Mouse (Mus musculus) myocyte (in vitro differentiated cells): Measurements from ENCODE around the gene Eepd1.

Experiments used
- CEBPB ChIP-seq: IDR thresholded peaks from 2 replicates; pipeline ENCODE4 v1.6.1; 2011; ENCODE audit warnings: mild to moderate bottlenecking, moderate library complexity; ENCODE audit not compliant: poor library complexity, insufficient read depth, severe bottlenecking
- E2F4 ChIP-seq: IDR thresholded peaks from one replicate; pipeline ENCODE4 v1.6.1; 2011; ENCODE audit warnings: mild to moderate bottlenecking, control low read depth, moderate library complexity; ENCODE audit not compliant: insufficient read depth
- MAX ChIP-seq: IDR thresholded peaks from one replicate; pipeline ENCODE4 v1.6.1; 2011; ENCODE audit warnings: low read depth, mild to moderate bottlenecking, control low read depth
- MYOD1 ChIP-seq, 3 experiments: IDR thresholded peaks; one replicate each; pipeline ENCODE4 v1.6.1; 2011; ENCODE audit warnings: control low read depth in 2 of 3, low read depth in 2 of 3, mild to moderate bottlenecking in 2 of 3, moderate library complexity in 1 of 3; ENCODE audit not compliant: insufficient read length in 2 of 3, control insufficient read depth in 1 of 3
- MYOG ChIP-seq, 3 experiments: IDR thresholded peaks; one replicate each; pipeline ENCODE4 v1.6.1; 2011; ENCODE audit warnings: control low read depth in 2 of 3, low read depth in 2 of 3, mild to moderate bottlenecking in 2 of 3; ENCODE audit not compliant: insufficient read length in 2 of 3, control insufficient read depth in 1 of 3, insufficient read depth in 1 of 3
- POLR2A ChIP-seq: IDR thresholded peaks from one replicate; pipeline ENCODE4 v1.6.1; 2011; ENCODE audit warnings: low read depth, mild to moderate bottlenecking, control low read depth, moderate library complexity; ENCODE audit not compliant: insufficient read length
- POLR2AphosphoS2 ChIP-seq: IDR thresholded peaks from one replicate; pipeline ENCODE4 v1.6.1; 2011; ENCODE audit warnings: low read depth, control low read depth; ENCODE audit not compliant: insufficient read length
- REST ChIP-seq: IDR thresholded peaks from one replicate; pipeline ENCODE4 v1.6.1; 2011; ENCODE audit warnings: mild to moderate bottlenecking, control low read depth, moderate library complexity; ENCODE audit not compliant: insufficient read depth, insufficient read length
- SRF ChIP-seq: IDR thresholded peaks from one replicate; pipeline ENCODE4 v1.6.1; 2011; ENCODE audit warnings: low read depth; ENCODE audit not compliant: control insufficient read depth, insufficient read length
- TCF12 ChIP-seq: IDR thresholded peaks from one replicate; pipeline ENCODE4 v1.6.1; 2011; ENCODE audit warnings: mild to moderate bottlenecking, control low read depth; ENCODE audit not compliant: poor library complexity, insufficient read depth, severe bottlenecking
- TCF3 ChIP-seq: IDR thresholded peaks from one replicate; pipeline ENCODE4 v1.6.1; 2011; ENCODE audit warnings: low read depth, control low read depth; ENCODE audit not compliant: insufficient read length
- USF1 ChIP-seq: IDR thresholded peaks from one replicate; pipeline ENCODE4 v1.6.1; 2011; ENCODE audit warnings: low read depth, mild to moderate bottlenecking, control low read depth, moderate library complexity

DNA sequence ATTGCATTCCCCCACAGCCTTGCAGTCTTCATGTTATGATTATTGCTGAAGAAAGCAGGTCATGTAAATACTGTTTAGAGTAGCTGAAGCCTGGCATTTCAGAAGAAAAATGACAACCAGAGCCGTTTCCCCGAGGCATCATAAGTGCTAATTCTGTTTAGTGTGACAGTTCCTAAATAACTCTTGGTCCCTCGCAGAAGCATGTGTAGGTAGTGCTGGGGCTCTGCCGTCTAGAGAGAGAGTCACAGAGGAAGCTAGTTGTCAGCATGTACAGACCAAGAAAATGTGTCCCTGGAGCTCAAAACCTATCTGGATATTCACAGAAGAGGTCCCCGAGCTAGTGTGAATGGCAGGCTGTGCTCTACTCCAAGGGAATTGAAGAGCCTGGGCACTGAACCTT is 85.7 kb downstream of the Eepd1 start:
- TF ChIP-seq POLR2A (no peak), POLR2AphosphoS2 (no peak), USF1 (no peak), CEBPB (no peak), E2F4 (no peak), MYOD1 (IDR thresholded peaks at IDR 0.05; ENCODE audit: control insufficient read depth in 1 of 3, insufficient read length in 2 of 3, low read depth in 2 of 3) (no peak), TCF12 (no peak), MAX (no peak), MYOG (IDR thresholded peaks at IDR 0.05; ENCODE audit: control insufficient read depth in 1 of 3, insufficient read depth in 1 of 3, insufficient read length in 2 of 3, low read depth in 2 of 3) (no peak), SRF (no peak), TCF3 (no peak), REST (no peak)
